Mouse (Mus musculus) embryonic facial prominence, embryonic 11.5 days (tissue): ENCODE measurements at regions not wholly inside any gene's neighbourhood (a gene's known extent, or its start where the extent isn't known, plus 50 kb on each side); places are given as distances from the start of the nearest gene placed in this dataset.

Experiments used
- ATAC-seq: fragments of 200-750 bp; cut with Nextera tagmentation; replicated peaks from 2 replicates; pipeline ENCODE4 v1.8.0; 2017; ENCODE audit warnings: low read depth; ENCODE audit not compliant: insufficient number of reproducible peaks, low FRiP score, low TSS enrichment
- DNase-seq: peaks from one replicate; pipeline ENCODE4 v3.0.0-alpha.2; 2015; ENCODE audit warnings: low spot score
- H3K27ac ChIP-seq: fragments of 300-500 bp; sonication (generic); replicated peaks from 2 replicates; pipeline ENCODE4 v1.5.1; 2014; ENCODE audit warnings: mild to moderate bottlenecking, low read depth, low read length, control low read depth
- H3K27me3 ChIP-seq: fragments of 300-500 bp; sonication (generic); 2 replicates; pipeline ENCODE4 v1.6.1; 2014; ENCODE audit warnings: mild to moderate bottlenecking, low read length, moderate library complexity, mixed read lengths; ENCODE audit not compliant: control insufficient read depth, insufficient read depth
- H3K36me3 ChIP-seq: fragments of 300-500 bp; sonication (generic); replicated peaks from 2 replicates; pipeline ENCODE4 v1.6.1; 2014; ENCODE audit warnings: low read depth, mild to moderate bottlenecking, low read length, moderate library complexity, mixed read lengths; ENCODE audit not compliant: control insufficient read depth, insufficient read depth
- H3K4me1 ChIP-seq: fragments of 300-500 bp; sonication (generic); 2 replicates; pipeline ENCODE4 v1.6.1; 2014; ENCODE audit warnings: low read length, mixed read lengths; ENCODE audit not compliant: control insufficient read depth, insufficient read depth
- H3K4me2 ChIP-seq: fragments of 300-500 bp; sonication (generic); 2 replicates; pipeline ENCODE4 v1.6.1; 2014; ENCODE audit warnings: low read depth, mild to moderate bottlenecking, control low read depth, low read length, moderate library complexity
- H3K4me3 ChIP-seq: fragments of 300-500 bp; sonication (generic); 2 replicates; pipeline ENCODE4 v1.5.1; 2014; ENCODE audit warnings: low read depth, low read length, control low read depth
- H3K9ac ChIP-seq: fragments of 300-500 bp; sonication (generic); replicated peaks from 2 replicates; pipeline ENCODE4 v1.6.1; 2014; ENCODE audit warnings: mild to moderate bottlenecking, control low read depth, low read length
- H3K9me3 ChIP-seq: fragments of 300-500 bp; sonication (generic); replicated peaks from 2 replicates; pipeline ENCODE4 v1.6.1; 2016; ENCODE audit warnings: mild to moderate bottlenecking, low read length, inconsistent platforms, mixed read lengths; ENCODE audit not compliant: control insufficient read depth
- WGBS: fragments of 180-500 bp; shearing (Covaris S2); extraction: QIAGEN DNeasy Blood & Tissue Kit; methylation state at CpG from one replicate; pipeline ENCODE4 v1.1.7; 2014; 5-methylcytosine and 5-hydroxymethylcytosine counted together

DNA sequence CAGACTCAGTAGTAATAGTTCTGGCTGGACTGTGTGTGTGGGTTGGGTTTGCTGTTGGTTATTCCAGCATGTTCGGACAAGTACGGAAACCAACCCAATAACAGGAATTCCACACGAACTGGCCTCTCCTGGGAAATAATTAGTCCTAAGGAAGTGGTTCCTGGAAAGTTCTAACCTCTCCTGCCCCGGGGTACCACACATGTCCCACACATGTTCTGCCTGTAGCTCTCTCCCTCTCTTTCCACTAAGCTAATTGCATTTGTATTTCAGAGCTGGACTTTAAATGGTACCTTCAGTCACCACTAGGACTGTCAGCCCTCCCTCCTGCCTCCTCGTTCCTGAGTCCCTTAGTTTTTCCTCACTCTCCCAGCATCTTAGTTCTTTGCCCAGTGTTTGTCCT, 178.2 kb upstream of the Ccdc122 start:
- WGBS: 40% methylated on average over 5 of the region's 5 CpGs

GRCm38 (mm10) chr14:76857196-76857773, 179.3 kb upstream of the Ccdc122 start:
- no peak overlapping the region for H3K27ac ChIP-seq
- ATAC-seq: no peak

More for the DNA sequence above, 178.2 kb upstream of the Ccdc122 start:
- peak; percentile 45 for DNase-seq
- no peak for ATAC-seq
- no peak overlapping the region for H3K27ac ChIP-seq
- H3K4me2 ChIP-seq: no peak overlapping the region
- no peak overlapping the region for H3K9ac ChIP-seq
- no peaks in the 10 kb centered on the region for H3K9me3 ChIP-seq
- H3K36me3 ChIP-seq: no peaks in the 10 kb centered on the region
- no peaks in the 10 kb centered on the region for H3K4me1 ChIP-seq
- H3K27me3 ChIP-seq: no peaks in the 10 kb centered on the region
- no peak overlapping the region for H3K4me3 ChIP-seq

DNA sequence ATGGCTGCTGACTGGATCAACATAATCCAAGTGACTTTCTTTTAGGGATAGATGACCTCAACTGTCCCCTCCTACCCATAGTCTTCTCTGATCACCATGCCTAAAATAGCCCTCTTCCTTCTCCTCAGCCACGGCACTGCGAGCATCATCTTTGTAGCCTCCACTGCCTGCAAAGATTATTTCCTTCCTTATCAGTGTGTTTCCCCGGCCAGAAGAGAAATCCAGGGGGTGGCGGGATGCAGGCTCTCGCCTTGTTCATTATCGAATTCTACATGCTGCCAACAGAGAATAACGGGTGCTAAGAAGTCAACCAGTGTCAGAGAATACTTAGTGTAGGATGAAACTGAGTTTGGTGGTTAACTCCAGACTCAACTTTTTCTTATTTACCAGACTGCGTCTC, 180.0 kb upstream of the Ccdc122 start:
- Histone ChIP-seq H3K27me3 (no peaks in the 10 kb centered on the region), H3K4me1 (no peaks in the 10 kb centered on the region), H3K4me2 (no peak overlapping the region), H3K9me3 (no peaks in the 10 kb centered on the region), H3K4me3 (no peak overlapping the region), H3K36me3 (no peaks in the 10 kb centered on the region), H3K27ac (no peak overlapping the region), H3K9ac (no peak overlapping the region)
- 77% methylated on average over 8 of the region's 8 CpGs for WGBS
- ATAC-seq (no peak), DNase-seq (no peak)

More at GRCm38 (mm10) chr14:76857196-76857773, 179.3 kb upstream of the Ccdc122 start:
- WGBS: 62% methylated on average over 10 of the region's 10 CpGs
- Histone ChIP-seq H3K9ac (no peak overlapping the region), H3K9me3 (no peaks in the 10 kb centered on the region), H3K27me3 (no peaks in the 10 kb centered on the region), H3K4me1 (no peaks in the 10 kb centered on the region), H3K4me3 (no peak overlapping the region), H3K4me2 (no peak overlapping the region), H3K36me3 (no peaks in the 10 kb centered on the region)
- no peak for DNase-seq

GRCm38 (mm10) chr14:76854965-76855364, 181.6 kb upstream of the Ccdc122 start:
- Histone ChIP-seq H3K4me3 (no peak overlapping the region), H3K9me3 (no peaks in the 10 kb centered on the region), H3K4me1 (no peaks in the 10 kb centered on the region), H3K27ac (no peak overlapping the region), H3K4me2 (no peak overlapping the region), H3K36me3 (no peaks in the 10 kb centered on the region), H3K27me3 (no peaks in the 10 kb centered on the region), H3K9ac (no peak overlapping the region)
- DNase-seq: no peak
- no peak for ATAC-seq
- 80% methylated on average over 11 of the region's 11 CpGs for WGBS

GRCm38 (mm10) chr14:76851473-76852214, 184.9 kb upstream of the Ccdc122 start:
- H3K27ac ChIP-seq: no peak overlapping the region
- ATAC-seq (no peak), DNase-seq (no peak)
- no peaks in the 10 kb centered on the region for H3K36me3 ChIP-seq
- no peak overlapping the region for H3K4me2 ChIP-seq
- no peaks in the 10 kb centered on the region for H3K27me3 ChIP-seq
- H3K9ac ChIP-seq: no peak overlapping the region
- H3K4me1 ChIP-seq: no peaks in the 10 kb centered on the region
- H3K9me3 ChIP-seq: no peaks in the 10 kb centered on the region
- no peak overlapping the region for H3K4me3 ChIP-seq
- WGBS: 82% methylated on average over 10 of the region's 10 CpGs

DNA sequence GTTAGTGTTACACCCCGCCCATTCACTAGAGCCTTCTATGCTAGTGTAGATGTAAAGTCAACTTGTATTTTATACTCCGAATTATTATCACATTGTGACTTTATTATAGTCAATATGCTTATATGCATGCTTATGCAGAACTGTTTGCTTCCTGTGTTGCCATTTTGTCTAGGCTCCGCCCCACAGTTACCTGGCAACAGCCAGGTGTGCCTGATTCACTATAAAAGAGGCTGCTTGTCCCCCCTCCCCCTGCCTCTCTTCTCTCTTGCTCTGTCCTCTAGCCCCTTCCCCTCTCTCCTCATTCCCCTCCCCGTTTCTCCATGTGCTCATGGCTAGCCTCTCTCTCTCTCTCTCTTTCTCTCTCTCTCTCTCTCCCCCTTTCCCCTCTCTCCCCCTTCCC, 185.9 kb upstream of the Ccdc122 start:
- DNase-seq: no peak
- H3K4me2 ChIP-seq: no peak overlapping the region
- no peak for ATAC-seq
- no peak overlapping the region for H3K4me3 ChIP-seq
- no peak overlapping the region for H3K9ac ChIP-seq
- H3K9me3 ChIP-seq: no peaks in the 10 kb centered on the region
- 87% methylated on average over 4 of the region's 4 CpGs for WGBS
- H3K4me1 ChIP-seq: no peaks in the 10 kb centered on the region
- H3K36me3 ChIP-seq: no peaks in the 10 kb centered on the region
- no peaks in the 10 kb centered on the region for H3K27me3 ChIP-seq
- no peak overlapping the region for H3K27ac ChIP-seq

DNA sequence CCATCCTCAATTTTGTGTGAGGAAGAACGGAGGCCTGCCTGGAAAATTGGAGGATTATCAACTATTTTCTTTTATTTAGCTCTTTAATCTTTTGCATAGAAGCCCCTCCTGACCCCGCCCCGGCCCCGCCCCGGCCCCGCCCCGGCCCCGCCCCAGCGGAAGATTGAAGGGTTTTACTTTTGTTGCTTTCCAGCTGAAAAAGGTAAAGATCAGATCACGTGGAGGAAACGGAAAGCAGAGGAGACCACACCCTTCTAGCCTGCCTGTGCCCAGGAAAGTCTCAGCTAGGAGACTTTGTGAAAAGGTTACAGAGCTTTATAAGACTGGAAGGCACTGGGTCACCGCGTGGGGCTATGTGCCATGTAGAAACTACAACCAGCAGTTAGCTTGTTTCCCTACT, 186.5 kb upstream of the Ccdc122 start:
- Histone ChIP-seq H3K36me3 (no peaks in the 10 kb centered on the region), H3K27me3 (no peaks in the 10 kb centered on the region), H3K9me3 (no peaks in the 10 kb centered on the region), H3K27ac (no peak overlapping the region), H3K4me1 (no peaks in the 10 kb centered on the region), H3K9ac (no peak overlapping the region), H3K4me3 (no peak overlapping the region), H3K4me2 (no peak overlapping the region)
- WGBS: 45% methylated on average over 13 of the region's 13 CpGs
- no peak for ATAC-seq
- no peak for DNase-seq

DNA sequence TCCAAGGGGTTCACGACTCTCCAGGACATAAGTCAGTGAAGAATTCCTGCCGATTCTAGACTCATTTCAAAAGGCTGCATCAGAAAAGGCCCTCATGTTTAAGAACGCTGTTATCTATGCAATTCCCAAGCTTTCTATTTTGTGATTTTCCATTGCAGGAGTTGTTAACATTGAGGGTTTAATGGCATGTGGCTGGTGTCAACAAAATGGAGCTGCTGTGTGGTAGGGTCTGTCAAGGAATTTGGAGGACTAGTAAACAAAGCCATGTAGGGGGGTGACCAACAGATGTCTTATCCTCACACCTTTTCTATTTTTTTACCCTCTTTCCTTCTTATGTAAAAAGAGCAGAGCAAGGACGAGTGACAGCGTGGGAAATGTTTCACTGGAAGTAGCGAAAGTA, 186.9 kb upstream of the Ccdc122 start:
- Histone ChIP-seq H3K27ac (no peak overlapping the region), H3K9me3 (no peaks in the 10 kb centered on the region), H3K9ac (no peak overlapping the region), H3K36me3 (no peaks in the 10 kb centered on the region), H3K4me1 (no peaks in the 10 kb centered on the region), H3K4me3 (no peak overlapping the region), H3K27me3 (no peaks in the 10 kb centered on the region), H3K4me2 (no peak overlapping the region)
- WGBS: 74% methylated on average over 6 of the region's 6 CpGs
- ATAC-seq (no peak), DNase-seq (no peak)
